Mouse (Mus musculus) CH12.LX (cell line): ENCODE results near the gene Impg2.

Experiments
- HCFC1 ChIP-seq: IDR thresholded peaks from 2 replicates; pipeline ENCODE4 v1.6.1; 2012; ENCODE audit warnings: low read depth, mild to moderate bottlenecking, inconsistent platforms, low read length, improper control_type of control experiment
- KAT2A ChIP-seq: IDR thresholded peaks from 2 replicates; pipeline ENCODE4 v1.6.1; 2012; ENCODE audit warnings: low read length, improper control_type of control experiment, inconsistent platforms; ENCODE audit not compliant: insufficient replicate concordance
- MAX ChIP-seq: IDR thresholded peaks from 2 replicates; pipeline ENCODE4 v1.6.1; 2011; ENCODE audit warnings: low read length, improper control_type of control experiment
- MXI1 ChIP-seq: IDR thresholded peaks from 2 replicates; pipeline ENCODE4 v1.6.1; 2011; ENCODE audit warnings: mild to moderate bottlenecking, low read depth, low read length, improper control_type of control experiment
- NELFE ChIP-seq: IDR thresholded peaks from 2 replicates; pipeline ENCODE4 v1.6.1; 2011; ENCODE audit warnings: low read depth, low read length, improper control_type of control experiment
- POLR2A ChIP-seq: IDR thresholded peaks from 2 replicates; pipeline ENCODE4 v1.6.1; 2011; ENCODE audit warnings: low read depth, mild to moderate bottlenecking, improper control_type of control experiment, low read length
- POLR2AphosphoS2 ChIP-seq: IDR thresholded peaks from 2 replicates; pipeline ENCODE4 v1.6.1; 2011; ENCODE audit warnings: low read depth, low read length, improper control_type of control experiment
- RAD21 ChIP-seq: IDR thresholded peaks from 2 replicates; pipeline ENCODE4 v1.6.1; 2011; ENCODE audit warnings: low read depth, mild to moderate bottlenecking, low read length, improper control_type of control experiment, moderate library complexity
- RCOR1 ChIP-seq: conservative IDR thresholded peaks from 2 replicates; pipeline ENCODE4 v1.6.1; 2012; ENCODE audit warnings: low read depth, mild to moderate bottlenecking, inconsistent platforms, low read length, improper control_type of control experiment
- USF1 ChIP-seq: IDR thresholded peaks from 2 replicates; pipeline ENCODE4 v1.6.1; 2014; ENCODE audit warnings: low read depth, mild to moderate bottlenecking, inconsistent platforms, low read length, improper control_type of control experiment
- USF2 ChIP-seq: conservative IDR thresholded peaks from 2 replicates; pipeline ENCODE4 v1.6.1; 2011; ENCODE audit warnings: low read depth, low read length, improper control_type of control experiment

DNA sequence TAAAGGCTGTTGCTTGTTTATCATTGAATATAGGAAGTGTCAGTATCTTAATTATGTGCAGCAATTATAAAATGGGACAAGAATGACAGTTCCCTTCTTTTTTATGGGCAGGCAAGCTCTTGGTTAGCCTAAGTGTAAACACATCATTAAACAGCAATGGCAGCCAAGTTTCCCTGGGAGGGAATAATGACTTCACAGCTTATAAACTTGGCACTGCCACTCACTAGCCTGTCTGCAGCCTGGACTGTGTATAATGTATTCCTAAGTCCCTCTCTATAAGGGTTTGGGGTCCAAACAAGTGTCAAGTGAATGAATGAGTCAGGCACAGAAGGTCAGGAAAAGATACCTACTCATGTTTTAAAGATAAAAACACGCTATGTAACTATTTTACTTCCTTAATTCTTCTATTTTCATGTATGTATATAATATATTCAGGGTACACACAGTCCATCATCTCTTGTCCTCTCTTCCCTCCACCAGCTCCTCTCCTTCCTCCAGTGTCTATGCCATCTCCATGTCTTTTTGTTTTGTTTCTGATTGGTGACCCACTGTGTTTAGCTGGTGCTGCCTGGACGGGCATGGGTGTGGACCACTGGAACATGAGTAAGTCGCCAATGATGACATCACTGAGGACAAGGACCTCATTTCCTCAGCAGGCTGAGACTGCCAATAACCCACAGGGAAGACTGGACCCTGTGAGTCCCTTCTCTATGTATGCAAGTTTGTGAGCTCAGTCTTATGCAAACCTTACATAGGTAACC lies 92.0 kb downstream of the Impg2 start:
- TF ChIP-seq POLR2A (no peak), USF1 (no peak), POLR2AphosphoS2 (no peak), NELFE (no peak), HCFC1 (no peak), MXI1 (no peak), RAD21 (no peak), RCOR1 (no peak), MAX (no peak), KAT2A (no peak), USF2 (no peak)
